Mouse (Mus musculus): ENCODE results near the gene Mthfr. TPM values are rescaled to one million over a fixed set of nuclear protein-coding genes. Genes with fewer than 3 reads are reported as not detected.

Gene Mthfr
- total RNA-seq, 2 experiments from 2014 or later = 14.3 to 15.8 TPM

- ATAC-seq (ENCODE audit: poor library complexity, severe bottlenecking) = no peak
These were observed 47.0 kb downstream of the Mthfr start for GRCm38 (mm10) chr4:148085907-148086305.

GRCm38 (mm10) chr4:148087091-148087906, 48.4 kb downstream of the Mthfr start:
- peak; percentile 23 for ATAC-seq (ENCODE audit: poor library complexity, severe bottlenecking)

- peak; percentile 81 for ATAC-seq (ENCODE audit: poor library complexity, severe bottlenecking)
These were observed 49.1 kb downstream of the Mthfr start, which contains the start of gene Agtrap for GRCm38 (mm10) chr4:148087907-148088527. TSS of gene Agtrap (minus strand) at chr4:148088031.

GRCm38 (mm10) chr4:148089166-148089565, 50.3 kb downstream of the Mthfr start:
- no peak for ATAC-seq (ENCODE audit: poor library complexity, severe bottlenecking)

GRCm38 (mm10) chr4:148091181-148091580, 52.3 kb downstream of the Mthfr start:
- no peak for ATAC-seq (ENCODE audit: poor library complexity, severe bottlenecking)

- ATAC-seq (ENCODE audit: poor library complexity, severe bottlenecking) = no peak
These were observed 53.8 kb downstream of the Mthfr start for GRCm38 (mm10) chr4:148092551-148093271.

GRCm38 (mm10) chr4:148094161-148094560, 55.3 kb downstream of the Mthfr start:
- ATAC-seq (ENCODE audit: poor library complexity, severe bottlenecking) = no peak

- no peak for ATAC-seq (ENCODE audit: poor library complexity, severe bottlenecking)
These were observed 56.2 kb downstream of the Mthfr start for GRCm38 (mm10) chr4:148095081-148095480.

GRCm38 (mm10) chr4:148097936-148098335, 59.1 kb downstream of the Mthfr start:
- ATAC-seq (ENCODE audit: poor library complexity, severe bottlenecking) = no peak

GRCm38 (mm10) chr4:148098666-148099065, 59.8 kb downstream of the Mthfr start:
- ATAC-seq (ENCODE audit: poor library complexity, severe bottlenecking) = no peak

- peak; percentile 83 for ATAC-seq (ENCODE audit: poor library complexity, severe bottlenecking)
These were observed 63.1 kb downstream of the Mthfr start for GRCm38 (mm10) chr4:148101801-148102527.

GRCm38 (mm10) chr4:148104146-148104545, 65.3 kb downstream of the Mthfr start:
- ATAC-seq (ENCODE audit: poor library complexity, severe bottlenecking) = no peak

- ATAC-seq (ENCODE audit: poor library complexity, severe bottlenecking) = no peak
These were observed 68.9 kb downstream of the Mthfr start for GRCm38 (mm10) chr4:148107621-148108291.

- ATAC-seq (ENCODE audit: poor library complexity, severe bottlenecking) = no peak
These were observed 69.8 kb downstream of the Mthfr start for GRCm38 (mm10) chr4:148108565-148109100.

Other genes with a start within 250 kb of the Mthfr start
- gene Zfp984, start 229.3 kb upstream of the Mthfr start, total RNA-seq (2015) = 77.3 and 82.7 TPM in 2 replicates
- 41.7 and 44.5 TPM in 2 replicates for gene Zfp984, start 229.3 kb upstream of the Mthfr start, total RNA-seq (2017)
- gene Zfp933, start 190.7 kb upstream of the Mthfr start, total RNA-seq (2015) = 5.4 and 6.5 TPM in 2 replicates
- gene Zfp933, start 190.7 kb upstream of the Mthfr start, total RNA-seq (2017) = 5.8 and 6.3 TPM in 2 replicates
- 47.8 and 52.8 TPM in 2 replicates for gene Miip, start 170.3 kb upstream of the Mthfr start, total RNA-seq (2015)
- gene Miip, start 170.3 kb upstream of the Mthfr start, total RNA-seq (2017) = 61.5 and 72.5 TPM in 2 replicates
- 2.5 and 6.6 TPM in 2 replicates for gene Fv1, start 170.1 kb upstream of the Mthfr start, total RNA-seq (2015)
- 11.5 and 15.3 TPM in 2 replicates for gene Fv1, start 170.1 kb upstream of the Mthfr start, total RNA-seq (2017)
- gene Mfn2, start 134.4 kb upstream of the Mthfr start, total RNA-seq (2015) = 12.5 and 12.7 TPM in 2 replicates
- gene Mfn2, start 134.4 kb upstream of the Mthfr start, total RNA-seq (2017) = 15.7 and 17.4 TPM in 2 replicates
- gene Plod1, start 102.3 kb upstream of the Mthfr start, total RNA-seq (2015) = 10.5 TPM in 2 replicates
- 22.9 and 25.7 TPM in 2 replicates for gene Plod1, start 102.3 kb upstream of the Mthfr start, total RNA-seq (2017)
- gene 2510039O18Rik, start 98.2 kb upstream of the Mthfr start, total RNA-seq (2015) = 39.4 and 41.4 TPM in 2 replicates
- gene 2510039O18Rik, start 98.2 kb upstream of the Mthfr start, total RNA-seq (2017) = 42.1 and 45.5 TPM in 2 replicates
- gene Nppb, start 53.3 kb upstream of the Mthfr start, total RNA-seq (2015) = not detected in 2 replicates
- gene Nppb, start 53.3 kb upstream of the Mthfr start, total RNA-seq (2017) = not detected in 2 replicates
- gene Nppa, start 38.4 kb upstream of the Mthfr start, total RNA-seq (2015) = not detected in 2 replicates
- gene Nppa, start 38.4 kb upstream of the Mthfr start, total RNA-seq (2017) = not detected in 2 replicates
- 5.5 and 7.0 TPM in 2 replicates for gene Clcn6, start 256 bp upstream of the Mthfr start, total RNA-seq (2015)
- gene Clcn6, start 256 bp upstream of the Mthfr start, total RNA-seq (2017) = 2.7 and 10.1 TPM in 2 replicates
- 13.8 and 19.0 TPM in 2 replicates for gene Agtrap, start 49.0 kb downstream of the Mthfr start, total RNA-seq (2015)
- 31.9 and 36.0 TPM in 2 replicates for gene Agtrap, start 49.0 kb downstream of the Mthfr start, total RNA-seq (2017)
- gene Mad2l2, start 91.3 kb downstream of the Mthfr start, total RNA-seq (2015) = 21.9 and 25.3 TPM in 2 replicates
- gene Mad2l2, start 91.3 kb downstream of the Mthfr start, total RNA-seq (2017) = 3.6 and 5.9 TPM in 2 replicates
- gene Draxin, start 91.6 kb downstream of the Mthfr start, total RNA-seq (2015) = not detected in 2 replicates
- gene Draxin, start 91.6 kb downstream of the Mthfr start, total RNA-seq (2017) = 0.04 TPM in 1 of 2 replicates, not detected in the other
- gene Fbxo6, start 113.1 kb downstream of the Mthfr start, total RNA-seq (2015) = 29.3 and 30.8 TPM in 2 replicates
- gene Fbxo6, start 113.1 kb downstream of the Mthfr start, total RNA-seq (2017) = 13.5 and 16.8 TPM in 2 replicates
- 0.93 TPM in 1 of 2 replicates, not detected in the other for gene Fbxo44, start 121.4 kb downstream of the Mthfr start, total RNA-seq (2015)
- 0.61 and 0.77 TPM in 2 replicates for gene Fbxo44, start 121.4 kb downstream of the Mthfr start, total RNA-seq (2017)
- not detected in 2 replicates for gene Fbxo2, start 121.5 kb downstream of the Mthfr start, total RNA-seq (2015)
- not detected in 2 replicates for gene Fbxo2, start 121.5 kb downstream of the Mthfr start, total RNA-seq (2017)
- gene Disp3, start 248.9 kb downstream of the Mthfr start, total RNA-seq (2015) = not detected in 2 replicates
- not detected in 2 replicates for gene Disp3, start 248.9 kb downstream of the Mthfr start, total RNA-seq (2017)